Mouse (Mus musculus) hindbrain, embryonic 16.5 days (tissue): ENCODE results near the gene Rpl13a. TPM values are rescaled to one million over a fixed set of nuclear protein-coding genes. Genes with fewer than 3 reads are reported as not detected.
A peak's percentile ranks its signal among the peaks of the same experiment; 100 is the strongest.

Experiments
- ATAC-seq: fragments of 200-750 bp; cut with Nextera tagmentation; 2 replicates; pipeline ENCODE4 v1.8.0; 2017; ENCODE audit warnings: moderate TSS enrichment, moderate library complexity
- H3K27ac ChIP-seq: fragments of 300-500 bp; sonication (generic); 2 replicates; pipeline ENCODE4 v1.5.1; 2014; ENCODE audit warnings: low read depth, mild to moderate bottlenecking, control low read depth, low read length, moderate library complexity
- H3K27me3 ChIP-seq: fragments of 300-500 bp; sonication (generic); replicated peaks from 2 replicates; pipeline ENCODE4 v1.6.1; 2014; ENCODE audit warnings: low read length; ENCODE audit not compliant: control insufficient read depth, insufficient read depth
- H3K36me3 ChIP-seq: fragments of 300-500 bp; sonication (generic); 2 replicates; pipeline ENCODE4 v1.6.1; 2014; ENCODE audit warnings: mild to moderate bottlenecking, low read length, moderate library complexity, mixed read lengths; ENCODE audit not compliant: control insufficient read depth, insufficient read depth
- H3K4me1 ChIP-seq: fragments of 300-500 bp; sonication (generic); 2 replicates; pipeline ENCODE4 v1.6.1; 2014; ENCODE audit warnings: low read depth, low read length; ENCODE audit not compliant: control insufficient read depth, insufficient read depth
- H3K4me2 ChIP-seq: fragments of 300-500 bp; sonication (generic); 2 replicates; pipeline ENCODE4 v1.6.1; 2014; ENCODE audit warnings: mild to moderate bottlenecking, low read length, control low read depth, moderate library complexity
- H3K4me3 ChIP-seq: fragments of 300-500 bp; sonication (generic); 2 replicates; pipeline ENCODE4 v1.5.1; 2014; ENCODE audit warnings: mild to moderate bottlenecking, low read length, control low read depth, moderate library complexity
- H3K9ac ChIP-seq: fragments of 300-500 bp; sonication (generic); 2 replicates; pipeline ENCODE4 v1.6.1; 2014; ENCODE audit warnings: low read depth, mild to moderate bottlenecking, control low read depth, low read length, moderate library complexity
- H3K9me3 ChIP-seq: fragments of 300-500 bp; sonication (generic); 2 replicates; pipeline ENCODE4 v1.6.1; 2014; ENCODE audit warnings: mild to moderate bottlenecking, low read length, moderate library complexity; ENCODE audit not compliant: control insufficient read depth
- WGBS: fragments of 180-500 bp; shearing (Covaris S2); extraction: QIAGEN DNeasy Blood & Tissue Kit; methylation state at CpG from one replicate; pipeline ENCODE4 v1.1.7; 2014; 5-methylcytosine and 5-hydroxymethylcytosine counted together
- polyA plus RNA-seq: library from polyadenylated mRNA; unstranded; fragments of >200 nt; fragmentation: Nextera tagmentation; extraction: Ambion mirVana; gene quantifications from 2 replicates; pipeline ENCODE4 v1.2.1, GENCODE M21; 2015

Gene Rpl13a
- polyA plus RNA-seq, 1 experiment from 2014 or later, result 622 TPM

DNA sequence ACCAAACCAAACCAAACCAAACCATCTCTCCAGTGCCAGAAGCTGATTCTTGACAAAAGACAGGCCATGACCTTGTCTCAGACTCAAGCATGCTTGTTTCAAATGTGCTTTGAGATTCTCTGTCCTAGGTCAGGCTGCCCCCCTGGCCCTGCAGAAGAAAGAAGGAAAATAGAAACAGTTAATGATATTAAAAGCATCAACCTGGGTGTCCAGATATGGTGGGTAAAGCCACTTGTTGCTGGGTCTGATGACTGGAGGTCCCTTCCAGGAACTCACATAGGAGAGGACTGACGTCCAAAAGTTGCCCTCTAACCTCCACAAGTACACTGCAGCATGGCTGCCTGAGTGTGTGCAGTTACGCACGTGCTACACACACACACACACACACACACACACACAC is 32.3 kb upstream of the Rpl13a start:
- H3K27ac ChIP-seq, result no peak overlapping the region
- H3K36me3 ChIP-seq, result peaks cover 9% of the 10 kb centered on the region; the same call in 1 of the 2 replicates
- H3K9ac ChIP-seq, result no peak overlapping the region
- no peaks in the 10 kb centered on the region for H3K9me3 ChIP-seq
- H3K4me1 ChIP-seq, result peaks cover 13% of the 10 kb centered on the region
- no peak overlapping the region for H3K4me3 ChIP-seq
- no peak for ATAC-seq
- H3K27me3 ChIP-seq, result peaks cover 32% of the 10 kb centered on the region
- WGBS, result 91% methylated on average over 3 of the region's 3 CpGs
- H3K4me2 ChIP-seq, result no peak overlapping the region

DNA sequence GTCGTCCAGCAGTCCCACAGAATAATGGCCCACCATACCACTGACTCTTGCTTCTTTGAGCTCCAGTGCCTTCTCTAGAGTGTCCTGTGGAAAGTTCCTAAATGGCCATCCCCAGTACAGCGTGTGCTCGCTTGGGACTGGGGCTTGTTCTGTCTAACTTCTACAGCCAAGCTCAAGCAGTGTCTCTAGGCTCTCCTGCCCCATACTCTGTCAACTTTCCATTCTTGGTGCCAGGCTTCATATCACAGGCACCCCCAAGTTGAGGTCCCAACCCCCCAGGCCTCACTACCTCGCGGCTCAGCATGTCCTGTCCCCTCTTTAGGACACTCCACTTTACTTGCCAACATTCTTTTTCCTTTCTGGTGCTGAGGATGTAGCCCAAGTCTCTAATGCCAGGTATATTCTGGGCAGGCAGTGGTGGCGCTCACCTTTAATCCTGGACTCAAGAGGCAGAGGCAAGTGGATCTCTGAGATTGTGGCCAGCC is 31.8 kb upstream of the Rpl13a start:
- Histone ChIP-seq H3K4me1 (peaks cover 13% of the 10 kb centered on the region), H3K27me3 (peaks cover 27% of the 10 kb centered on the region), H3K9me3 (no peaks in the 10 kb centered on the region), H3K36me3 (peaks cover 9% of the 10 kb centered on the region; the same call in 1 of the 2 replicates), H3K4me3 (no peak overlapping the region), H3K27ac (no peak overlapping the region), H3K4me2 (no peak overlapping the region), H3K9ac (no peak overlapping the region)
- ATAC-seq, result no peak
- WGBS, result 92% methylated on average over 6 of the region's 6 CpGs

GRCm38 (mm10) chr7:45158991-45159390 is 30.4 kb upstream of the Rpl13a start:
- peaks cover 9% of the 10 kb centered on the region; the same call in 1 of the 2 replicates for H3K36me3 ChIP-seq
- no peaks in the 10 kb centered on the region for H3K9me3 ChIP-seq
- no peak overlapping the region for H3K27ac ChIP-seq
- no peak for ATAC-seq
- no peak overlapping the region for H3K4me2 ChIP-seq
- peaks cover 16% of the 10 kb centered on the region for H3K4me1 ChIP-seq
- WGBS, result 95% methylated on average over 6 of the region's 6 CpGs
- H3K4me3 ChIP-seq, result no peak overlapping the region
- no peak overlapping the region for H3K9ac ChIP-seq
- peaks cover 14% of the 10 kb centered on the region for H3K27me3 ChIP-seq

DNA sequence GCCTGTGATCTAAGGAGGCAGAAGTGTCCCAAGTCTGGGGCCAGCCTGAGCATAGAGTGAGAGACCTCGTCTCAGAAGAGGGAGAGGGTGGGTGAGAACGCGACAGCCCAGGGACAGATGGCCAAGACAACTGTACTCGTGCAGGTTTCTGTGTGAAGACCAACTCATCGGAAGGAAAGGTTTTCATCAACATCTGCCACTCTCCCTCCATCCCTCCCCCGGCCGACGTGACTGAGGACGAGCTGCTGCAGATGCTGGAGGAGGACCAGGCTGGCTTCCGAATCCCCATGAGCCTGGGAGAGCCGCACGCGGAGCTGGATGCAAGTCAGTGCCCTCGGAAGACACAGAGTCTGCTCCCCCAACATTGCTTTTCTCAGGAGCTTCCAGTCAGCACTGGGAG is 28.9 kb upstream of the Rpl13a start:
- no peak for ATAC-seq
- H3K36me3 ChIP-seq, result peaks cover 9% of the 10 kb centered on the region; the same call in 1 of the 2 replicates
- no peak overlapping the region for H3K27ac ChIP-seq
- H3K4me1 ChIP-seq, result peaks cover 14% of the 10 kb centered on the region
- no peak overlapping the region for H3K4me2 ChIP-seq
- H3K9me3 ChIP-seq, result no peaks in the 10 kb centered on the region
- no peaks in the 10 kb centered on the region for H3K27me3 ChIP-seq
- 86% methylated on average over 14 of the region's 14 CpGs for WGBS
- no peak overlapping the region for H3K4me3 ChIP-seq
- no peak overlapping the region for H3K9ac ChIP-seq

DNA sequence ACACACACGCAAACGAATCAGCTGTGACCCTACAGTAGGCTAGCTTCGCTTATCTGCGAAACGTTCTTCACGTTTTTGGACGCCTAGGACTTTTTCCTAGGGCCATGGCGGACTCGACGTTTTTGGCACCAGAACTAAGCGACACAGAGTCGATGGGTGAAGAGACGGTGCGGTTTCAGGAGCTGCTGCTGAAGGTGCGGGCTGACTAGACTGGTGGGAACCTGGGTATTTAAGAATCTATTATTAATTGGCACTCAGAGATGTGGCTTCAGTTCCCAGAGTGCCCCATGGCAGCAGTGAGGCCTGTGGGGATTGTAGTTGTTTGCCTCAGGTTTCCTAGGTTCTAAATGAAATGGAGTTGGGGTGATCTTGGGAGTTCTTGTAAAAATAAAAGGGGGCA is 27.6 kb upstream of the Rpl13a start:
- Histone ChIP-seq H3K4me3 (no peak overlapping the region), H3K9me3 (no peaks in the 10 kb centered on the region), H3K4me2 (no peak overlapping the region), H3K27ac (no peak overlapping the region), H3K9ac (no peak overlapping the region), H3K4me1 (peaks cover 9% of the 10 kb centered on the region), H3K27me3 (no peaks in the 10 kb centered on the region), H3K36me3 (peaks cover 9% of the 10 kb centered on the region; the same call in 1 of the 2 replicates)
- no peak for ATAC-seq
- 95% methylated on average over 15 of the region's 15 CpGs for WGBS

GRCm38 (mm10) chr7:45155590-45155989 is 27.0 kb upstream of the Rpl13a start:
- Histone ChIP-seq H3K4me3 (no peak overlapping the region), H3K27ac (no peak overlapping the region), H3K4me1 (peaks cover 9% of the 10 kb centered on the region), H3K27me3 (no peaks in the 10 kb centered on the region), H3K36me3 (peaks cover 9% of the 10 kb centered on the region; the same call in 1 of the 2 replicates), H3K9ac (no peak overlapping the region), H3K9me3 (no peaks in the 10 kb centered on the region), H3K4me2 (peak overlapping the region; percentile 84)
- 86% methylated on average over 9 of the region's 9 CpGs for WGBS
- no peak for ATAC-seq

DNA sequence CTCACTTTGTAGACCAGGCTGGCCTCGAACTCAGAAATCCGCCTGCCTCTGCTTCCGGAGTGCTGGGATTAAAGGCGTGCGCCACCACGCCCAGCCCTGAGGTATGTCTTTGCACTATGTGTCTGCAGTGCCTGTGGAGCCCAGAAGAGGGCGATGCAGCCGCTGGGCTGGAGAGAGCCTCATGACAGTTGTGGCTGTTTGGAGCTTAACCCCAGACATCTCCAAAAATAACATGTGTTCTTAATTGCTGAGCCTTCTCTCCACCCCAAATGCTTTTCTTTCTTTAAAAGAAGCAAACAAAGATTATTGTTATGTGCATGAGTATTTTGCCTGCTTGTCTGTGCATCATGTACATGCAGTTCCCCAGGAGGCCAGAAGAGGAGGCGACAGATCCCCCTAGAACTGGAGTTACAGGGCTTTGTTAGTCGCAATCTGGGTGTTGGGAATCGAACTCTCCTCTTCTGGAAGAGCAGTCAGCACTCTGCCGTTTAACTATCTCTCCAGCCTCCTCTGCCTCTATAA is 26.5 kb upstream of the Rpl13a start:
- H3K9ac ChIP-seq, result no peak overlapping the region

GRCm38 (mm10) chr7:45154096-45154992 is 25.8 kb upstream of the Rpl13a start, which contains the start of the genes Pih1d1 and Aldh16a1:
Pih1d1 (plus strand) TSS chr7:45154303.
Aldh16a1 (minus strand) TSS chr7:45154584.
- Histone ChIP-seq H3K27me3 (no peaks in the 10 kb centered on the region), H3K27ac (peak within 1 kb of the TSS; percentile 96), H3K36me3 (0 out of 2 replicates have a peak, but pooled peaks cover 4% of the 10 kb centered on the region), H3K9ac (peak within 1 kb of the TSS; percentile 81), H3K4me2 (peak within 1 kb of the TSS; percentile 84), H3K9me3 (no peaks in the 10 kb centered on the region), H3K4me1 (peaks cover 9% of the 10 kb centered on the region), H3K4me3 (peak within 1 kb of the TSS; percentile 69)
- WGBS, result 4% methylated on average over 67 of the region's 69 CpGs
- ATAC-seq, result peak; percentile 96

More for the DNA sequence above, 26.5 kb upstream of the Rpl13a start:
- Histone ChIP-seq H3K36me3 (peaks cover 5% of the 10 kb centered on the region; the same call in 1 of the 2 replicates), H3K9me3 (no peaks in the 10 kb centered on the region), H3K27ac (peak overlapping the region; percentile 25; the same call in 1 of the 2 replicates), H3K4me1 (peaks cover 9% of the 10 kb centered on the region), H3K4me3 (peak overlapping the region; percentile 69), H3K4me2 (peak overlapping the region; percentile 84), H3K27me3 (no peaks in the 10 kb centered on the region)
- 80% methylated on average over 12 of the region's 12 CpGs for WGBS
- no peak for ATAC-seq

DNA sequence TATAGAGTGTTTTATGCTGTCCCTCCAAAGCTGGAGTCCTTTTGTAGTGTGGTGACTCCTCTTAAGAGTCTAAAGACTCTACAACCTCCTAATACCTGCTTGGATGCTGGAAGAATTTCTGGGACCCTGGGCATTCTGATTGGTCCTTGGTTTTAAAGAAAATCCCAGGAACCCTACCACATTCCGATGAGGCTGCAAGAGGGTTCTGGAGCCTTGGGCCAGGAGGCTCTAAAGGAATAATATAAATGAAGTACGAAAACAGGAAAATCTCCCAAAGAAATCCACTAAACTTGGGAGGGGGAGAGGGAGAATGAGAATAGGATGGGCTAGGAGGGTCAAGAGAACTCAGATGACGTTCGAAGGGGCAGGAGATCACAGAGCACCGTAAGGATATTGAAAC is 25.0 kb upstream of the Rpl13a start:
- Histone ChIP-seq H3K4me3 (peak overlapping the region; percentile 69), H3K27me3 (no peaks in the 10 kb centered on the region), H3K9ac (peak overlapping the region; percentile 81), H3K4me2 (peak overlapping the region; percentile 84), H3K9me3 (no peaks in the 10 kb centered on the region), H3K36me3 (0 out of 2 replicates have a peak, but pooled peaks cover 4% of the 10 kb centered on the region), H3K27ac (peak overlapping the region; percentile 96), H3K4me1 (peaks cover 9% of the 10 kb centered on the region)
- 4% methylated on average over 5 of the region's 5 CpGs for WGBS
- no peak for ATAC-seq
